Mouse (Mus musculus): ENCODE results near the gene Adora2a. TPM values are rescaled to one million over a fixed set of nuclear protein-coding genes. Genes with fewer than 3 reads are reported as not detected.
"Not testable (repeated sequence)": the region's sequence is repeated elsewhere in the genome, so short reads cannot be mapped to it uniquely, and the experiment has no call there.

Gene Adora2a
- polyA plus RNA-seq (2012; ENCODE audit: insufficient read depth, insufficient read length, missing spikeins) = 3.8 and 5.0 TPM in 2 replicates

DNA sequence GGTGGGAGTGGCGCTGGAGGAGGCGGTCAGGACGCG is at the start of gene Adora2a:
Gene Adora2a, plus strand, starts transcription at position 6 of the 36 bp plus-strand sequence.
- Histone ChIP-seq H3K4me1 (ENCODE audit: control insufficient read depth, insufficient read depth, insufficient read length, low read length) (peaks cover 21% of the 10 kb centered on the region), H3K4me3 (ENCODE audit: insufficient read depth, low read depth, low read length) (peak within 1 kb of the TSS; percentile 92), H3K27ac (replicated peaks; ENCODE audit: low read depth, low read length) (peak within 1 kb of the TSS; percentile 100)

DNA sequence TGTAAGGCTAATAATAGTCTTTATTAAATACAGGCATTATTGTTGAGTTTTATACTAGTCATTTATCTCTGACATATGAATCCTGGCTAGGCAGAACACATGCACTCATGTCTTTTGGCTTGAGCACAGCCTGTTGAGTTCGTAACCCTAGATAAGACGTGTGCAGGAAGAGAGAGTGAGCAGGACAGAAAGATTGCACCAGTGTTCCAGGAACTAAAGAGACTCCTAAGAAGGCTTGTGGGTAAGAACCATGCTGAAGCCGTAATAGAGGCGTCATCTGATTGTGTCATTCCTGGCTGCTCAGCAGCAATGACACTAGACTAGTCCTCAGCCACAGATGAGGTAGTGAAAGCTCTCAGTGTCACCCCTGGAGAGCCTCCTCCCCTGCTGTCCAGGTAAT is 43.7 kb upstream of the Adora2a start:
- Histone ChIP-seq H3K27ac (replicated peaks; ENCODE audit: low read depth, low read length) (no peak overlapping the region), H3K4me3 (ENCODE audit: insufficient read depth, low read depth, low read length) (no peak overlapping the region), H3K4me1 (ENCODE audit: control insufficient read depth, insufficient read depth, insufficient read length, low read length) (no peaks in the 10 kb centered on the region)

DNA sequence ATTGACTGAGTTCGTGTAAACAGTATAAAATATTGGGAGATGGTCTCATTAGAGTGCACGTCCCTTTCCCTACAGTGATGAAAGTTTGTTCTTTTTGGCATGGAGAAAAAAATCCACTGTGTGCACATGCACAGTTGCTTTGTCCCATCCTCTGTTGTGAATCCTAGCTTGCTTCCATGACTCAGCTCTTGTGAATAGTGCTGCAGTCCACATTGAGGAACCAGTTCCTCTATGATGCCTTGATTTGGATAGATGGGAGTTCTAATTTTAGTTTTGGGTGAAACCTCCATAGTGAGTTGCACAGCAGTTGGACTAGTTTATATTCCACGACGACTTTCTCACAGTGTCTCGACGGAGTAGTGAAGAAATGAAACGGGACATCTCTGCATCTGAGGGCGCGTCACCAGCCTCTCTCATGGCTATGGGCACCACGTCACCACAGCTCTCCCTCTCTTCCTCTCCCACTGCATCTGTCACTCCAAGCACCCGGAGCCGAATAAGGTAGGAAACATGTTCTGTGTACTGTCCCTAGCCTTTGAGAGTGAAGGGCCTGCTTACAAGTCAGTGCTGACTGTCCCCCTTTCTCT is 40.2 kb upstream of the Adora2a start:
- Histone ChIP-seq H3K4me3 (ENCODE audit: insufficient read depth, low read depth, low read length) (no peak overlapping the region), H3K4me1 (ENCODE audit: control insufficient read depth, insufficient read depth, insufficient read length, low read length) (no peaks in the 10 kb centered on the region), H3K27ac (replicated peaks; ENCODE audit: low read depth, low read length) (no peak overlapping the region)

DNA sequence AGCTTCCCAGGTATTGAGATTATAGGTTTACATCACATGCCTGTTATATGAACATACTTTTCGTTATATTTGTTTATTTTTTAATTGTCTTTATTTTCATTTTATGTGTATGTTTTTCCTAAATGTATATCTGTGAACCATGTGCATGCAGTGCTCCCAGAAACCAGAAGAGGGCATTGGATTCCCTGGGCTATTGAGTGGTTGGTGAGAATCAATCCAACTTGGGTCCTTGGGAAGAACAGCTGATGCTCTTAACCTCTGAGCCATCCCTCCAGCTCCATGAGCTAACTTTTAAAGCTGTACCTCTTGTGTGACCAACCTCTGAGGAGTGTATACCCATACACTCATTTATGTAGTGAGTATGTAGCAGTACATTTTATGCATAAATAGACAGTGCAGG is 39.2 kb upstream of the Adora2a start:
- Histone ChIP-seq H3K4me3 (ENCODE audit: insufficient read depth, low read depth, low read length) (no peak overlapping the region), H3K27ac (replicated peaks; ENCODE audit: low read depth, low read length) (no peak overlapping the region), H3K4me1 (ENCODE audit: control insufficient read depth, insufficient read depth, insufficient read length, low read length) (no peaks in the 10 kb centered on the region)

DNA sequence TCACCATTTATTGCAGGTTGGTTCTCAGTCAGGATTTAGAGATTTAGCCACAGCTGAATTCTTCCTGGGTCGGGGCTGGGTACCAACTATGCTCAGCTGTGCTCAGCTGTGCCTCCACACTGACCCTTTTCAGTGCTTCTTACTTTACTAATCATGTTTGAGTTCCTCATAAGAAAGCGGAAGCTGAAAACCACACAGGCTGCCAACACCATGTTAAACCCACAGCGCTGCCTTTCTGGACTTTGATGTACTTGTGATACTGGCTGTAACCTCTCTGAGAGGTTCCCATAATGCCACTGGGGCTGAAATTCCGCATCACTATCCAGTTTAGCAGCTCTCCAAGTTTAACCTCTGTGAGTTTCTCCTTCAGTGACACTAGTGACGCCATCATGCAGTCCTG is 34.0 kb upstream of the Adora2a start:
- Histone ChIP-seq H3K27ac (replicated peaks; ENCODE audit: low read depth, low read length) (no peak overlapping the region), H3K4me1 (ENCODE audit: control insufficient read depth, insufficient read depth, insufficient read length, low read length) (no peaks in the 10 kb centered on the region), H3K4me3 (ENCODE audit: insufficient read depth, low read depth, low read length) (no peak overlapping the region)

DNA sequence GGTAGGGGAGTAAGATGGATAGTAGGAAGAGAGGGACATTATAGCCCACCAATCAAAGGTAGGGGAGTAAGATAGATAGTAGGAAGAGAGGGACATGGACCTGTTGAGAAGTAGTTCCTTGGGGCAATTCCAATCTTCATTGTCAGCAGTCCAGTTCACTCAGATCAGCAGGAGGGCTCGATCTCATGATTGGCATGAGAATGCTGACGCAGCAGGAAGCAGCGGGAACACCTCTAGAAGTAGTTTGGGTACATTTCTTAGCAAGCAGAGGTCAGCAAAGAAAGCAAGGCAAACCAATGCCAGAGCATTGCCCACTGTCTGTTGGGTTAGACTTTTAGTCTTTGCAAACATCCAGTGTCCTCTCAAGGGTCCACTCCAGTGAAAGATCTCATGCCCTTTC is 32.9 kb upstream of the Adora2a start:
- no peak overlapping the region for H3K27ac ChIP-seq (replicated peaks; ENCODE audit: low read depth, low read length)
- H3K4me1 ChIP-seq (ENCODE audit: control insufficient read depth, insufficient read depth, insufficient read length, low read length) = peaks cover 3% of the 10 kb centered on the region; the same call in 1 of the 2 replicates
- no peak overlapping the region for H3K4me3 ChIP-seq (ENCODE audit: insufficient read depth, low read depth, low read length)

DNA sequence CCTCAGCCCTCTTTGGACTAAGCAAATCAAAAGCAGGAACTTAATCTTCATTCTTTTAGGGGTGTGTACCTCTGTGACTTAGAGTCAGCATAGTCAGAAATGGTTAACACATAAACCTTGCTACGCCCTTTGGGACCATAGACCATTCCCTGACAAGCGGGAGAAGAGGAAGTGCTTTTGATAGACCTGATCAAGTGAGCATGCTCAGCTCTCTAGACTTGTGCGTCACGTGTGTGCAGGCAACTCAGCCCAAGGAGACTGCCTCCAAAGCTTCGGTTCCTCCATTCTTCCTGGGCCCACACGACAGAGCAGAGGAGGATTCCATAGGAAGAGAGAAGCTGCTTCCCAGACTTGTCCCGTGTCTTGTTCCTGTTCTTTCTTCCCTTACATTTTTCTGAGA is 28.1 kb upstream of the Adora2a start:
- no peak overlapping the region for H3K4me3 ChIP-seq (ENCODE audit: insufficient read depth, low read depth, low read length)
- H3K27ac ChIP-seq (replicated peaks; ENCODE audit: low read depth, low read length) = no peak overlapping the region; the same call in 1 of the 2 replicates
- H3K4me1 ChIP-seq (ENCODE audit: control insufficient read depth, insufficient read depth, insufficient read length, low read length) = peaks cover 10% of the 10 kb centered on the region

DNA sequence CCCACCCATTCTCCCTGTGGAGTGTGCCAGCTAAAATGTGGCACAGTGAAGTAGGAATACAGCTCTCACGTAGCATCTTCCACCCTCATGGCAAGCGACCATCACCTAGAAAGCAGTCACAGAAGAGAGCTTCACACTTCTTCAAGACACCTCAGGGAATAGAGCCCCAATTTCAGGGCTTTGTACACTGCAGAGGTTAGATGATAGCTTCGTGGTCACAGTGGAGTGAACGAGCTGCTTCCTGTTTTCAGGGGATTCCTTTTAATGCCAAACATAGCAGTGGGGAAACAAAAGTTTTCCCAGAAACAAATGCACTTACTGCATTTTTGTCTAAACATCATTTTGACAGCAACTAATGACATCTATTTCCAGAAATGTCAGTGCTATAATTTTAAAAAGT is 27.3 kb upstream of the Adora2a start:
- Histone ChIP-seq H3K4me3 (ENCODE audit: insufficient read depth, low read depth, low read length) (no peak overlapping the region), H3K27ac (replicated peaks; ENCODE audit: low read depth, low read length) (peak overlapping the region; percentile 31; the same call in 1 of the 2 replicates), H3K4me1 (ENCODE audit: control insufficient read depth, insufficient read depth, insufficient read length, low read length) (peaks cover 14% of the 10 kb centered on the region)

DNA sequence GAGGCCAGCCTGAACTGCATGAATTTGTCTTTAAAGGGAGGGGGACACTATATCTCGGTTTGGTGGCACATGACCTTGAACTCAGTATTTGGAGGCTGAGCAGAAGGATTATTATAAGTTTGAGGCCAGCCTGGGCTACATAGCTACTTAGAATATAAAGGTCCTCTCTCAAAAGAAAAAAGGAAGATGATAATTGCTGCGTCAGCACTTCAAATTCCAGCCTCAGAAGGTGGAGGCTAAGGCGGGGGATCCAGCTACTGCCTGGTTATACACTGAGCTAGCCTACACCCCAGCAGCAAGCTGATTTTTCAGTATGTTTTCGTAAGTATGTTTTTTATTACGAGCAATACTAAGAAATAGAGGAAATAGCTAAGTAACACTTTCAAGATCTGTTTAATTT is 26.0 kb upstream of the Adora2a start:
- H3K4me3 ChIP-seq (ENCODE audit: insufficient read depth, low read depth, low read length) = no peak overlapping the region
- 0 out of 2 replicates have a peak overlapping the region, but pooled peaks have one; percentile 9 for H3K27ac ChIP-seq (replicated peaks; ENCODE audit: low read depth, low read length)
- H3K4me1 ChIP-seq (ENCODE audit: control insufficient read depth, insufficient read depth, insufficient read length, low read length) = peaks cover 19% of the 10 kb centered on the region

DNA sequence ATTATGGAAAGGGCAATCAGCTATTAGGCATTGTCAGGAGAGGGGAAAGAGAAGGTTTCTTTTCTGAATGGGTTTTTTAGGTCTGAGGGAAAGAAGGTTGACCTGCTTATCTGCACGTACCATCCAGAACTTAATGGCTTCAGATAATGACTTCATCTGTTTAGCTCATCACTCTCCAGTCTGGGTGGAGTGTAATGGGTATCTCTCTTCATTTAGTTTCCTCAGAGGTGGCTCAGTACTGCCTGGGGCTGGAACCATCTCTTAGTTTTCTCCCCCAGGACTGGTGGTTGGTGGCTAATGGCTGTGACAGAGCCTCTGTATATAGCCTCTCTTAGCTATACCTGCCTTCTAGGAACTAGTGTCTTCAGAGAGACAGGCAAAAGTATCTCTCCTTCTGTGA is 25.3 kb upstream of the Adora2a start:
- Histone ChIP-seq H3K4me1 (ENCODE audit: control insufficient read depth, insufficient read depth, insufficient read length, low read length) (peaks cover 22% of the 10 kb centered on the region), H3K27ac (replicated peaks; ENCODE audit: low read depth, low read length) (no peak overlapping the region; the same call in 1 of the 2 replicates), H3K4me3 (ENCODE audit: insufficient read depth, low read depth, low read length) (no peak overlapping the region)

DNA sequence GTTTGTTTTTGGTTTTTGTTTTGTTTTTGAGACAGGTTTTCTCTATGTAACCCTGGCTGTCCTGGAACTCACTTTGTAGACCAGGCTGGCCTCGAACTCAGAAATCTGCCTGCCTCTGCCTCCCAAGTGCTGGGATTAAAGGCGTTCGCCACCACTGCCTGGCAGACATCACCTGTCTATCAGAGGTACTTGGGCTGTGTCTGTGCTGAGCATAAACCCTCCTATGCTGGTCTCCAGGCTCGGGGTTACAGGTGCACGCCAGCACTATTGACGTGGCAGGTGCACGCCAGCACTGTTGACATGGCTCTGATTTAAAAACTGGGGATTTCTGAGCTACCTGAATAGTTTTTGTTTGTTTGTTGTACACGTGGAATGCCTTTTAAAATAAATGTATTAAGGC is 24.5 kb upstream of the Adora2a start:
- not testable (repeated sequence) for H3K27ac ChIP-seq (replicated peaks; ENCODE audit: low read depth, low read length); H3K4me3 ChIP-seq (ENCODE audit: insufficient read depth, low read depth, low read length)
- peaks cover 22% of the 10 kb centered on the region for H3K4me1 ChIP-seq (ENCODE audit: control insufficient read depth, insufficient read depth, insufficient read length, low read length)

DNA sequence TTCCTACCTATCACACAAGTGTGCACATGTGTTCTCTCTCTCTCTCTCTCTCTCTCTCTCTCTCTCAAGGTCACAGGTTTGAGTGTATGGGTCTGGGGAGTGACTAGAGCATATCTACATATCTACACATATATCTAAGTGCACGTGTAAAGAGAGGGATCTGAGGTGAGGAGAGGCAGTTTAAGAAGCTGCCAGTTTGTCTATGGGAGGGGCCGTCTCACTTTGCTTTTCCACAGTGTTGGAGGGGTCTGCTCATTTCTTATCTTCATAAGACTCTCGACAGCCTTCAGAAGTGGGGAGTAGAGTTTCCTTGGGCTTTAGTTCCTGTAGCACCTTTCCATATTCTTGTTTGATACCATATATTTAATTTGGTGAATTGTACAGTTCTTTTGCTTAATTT is 23.4 kb upstream of the Adora2a start:
- H3K4me3 ChIP-seq (ENCODE audit: insufficient read depth, low read depth, low read length) = no peak overlapping the region
- H3K27ac ChIP-seq (replicated peaks; ENCODE audit: low read depth, low read length) = no peak overlapping the region
- peaks cover 22% of the 10 kb centered on the region for H3K4me1 ChIP-seq (ENCODE audit: control insufficient read depth, insufficient read depth, insufficient read length, low read length)

DNA sequence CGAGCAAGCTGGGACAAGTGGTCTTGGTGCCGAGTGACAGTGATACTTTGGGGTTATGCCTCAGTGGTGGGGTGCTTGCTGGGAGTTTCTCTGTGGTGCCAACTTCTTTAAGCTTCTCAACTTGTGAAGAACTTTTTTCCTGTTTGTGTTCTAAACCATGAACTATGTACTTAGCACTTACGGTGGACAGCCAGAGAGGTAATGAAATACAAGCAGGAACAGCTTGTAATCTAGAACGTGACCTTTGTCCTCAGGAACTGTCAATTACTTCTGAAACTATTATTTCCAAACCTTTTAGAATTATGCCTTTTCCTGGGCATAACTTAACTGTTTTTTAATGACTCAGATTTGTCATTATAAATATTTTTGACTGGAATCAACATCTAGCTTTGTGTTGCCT is 22.3 kb upstream of the Adora2a start:
- peak overlapping the region; percentile 67; the same call in 1 of the 2 replicates for H3K27ac ChIP-seq (replicated peaks; ENCODE audit: low read depth, low read length)
- no peak overlapping the region for H3K4me3 ChIP-seq (ENCODE audit: insufficient read depth, low read depth, low read length)
- peaks cover 20% of the 10 kb centered on the region for H3K4me1 ChIP-seq (ENCODE audit: control insufficient read depth, insufficient read depth, insufficient read length, low read length)

DNA sequence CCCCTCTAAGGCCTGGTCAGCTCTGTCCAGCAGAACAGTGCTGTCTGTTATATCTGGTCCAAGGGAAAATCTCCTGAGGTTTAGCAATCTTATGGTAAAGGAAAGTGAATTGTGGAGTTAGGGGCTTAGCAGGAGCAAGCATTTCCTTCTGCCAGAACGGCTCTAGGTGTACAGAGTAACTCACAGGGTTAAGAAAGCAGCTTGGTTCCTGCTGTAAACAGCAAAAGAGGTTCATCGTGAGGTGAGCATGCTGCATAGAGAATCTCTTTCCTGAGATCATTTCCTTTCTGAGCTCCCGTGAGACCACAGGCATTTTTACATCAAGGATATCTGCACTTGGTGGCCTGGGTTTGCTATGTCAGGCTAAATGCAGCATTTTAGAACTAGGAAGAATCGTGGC is 21.8 kb upstream of the Adora2a start:
- no peak overlapping the region for H3K4me3 ChIP-seq (ENCODE audit: insufficient read depth, low read depth, low read length)
- peaks cover 21% of the 10 kb centered on the region for H3K4me1 ChIP-seq (ENCODE audit: control insufficient read depth, insufficient read depth, insufficient read length, low read length)
- H3K27ac ChIP-seq (replicated peaks; ENCODE audit: low read depth, low read length) = peak overlapping the region; percentile 78

DNA sequence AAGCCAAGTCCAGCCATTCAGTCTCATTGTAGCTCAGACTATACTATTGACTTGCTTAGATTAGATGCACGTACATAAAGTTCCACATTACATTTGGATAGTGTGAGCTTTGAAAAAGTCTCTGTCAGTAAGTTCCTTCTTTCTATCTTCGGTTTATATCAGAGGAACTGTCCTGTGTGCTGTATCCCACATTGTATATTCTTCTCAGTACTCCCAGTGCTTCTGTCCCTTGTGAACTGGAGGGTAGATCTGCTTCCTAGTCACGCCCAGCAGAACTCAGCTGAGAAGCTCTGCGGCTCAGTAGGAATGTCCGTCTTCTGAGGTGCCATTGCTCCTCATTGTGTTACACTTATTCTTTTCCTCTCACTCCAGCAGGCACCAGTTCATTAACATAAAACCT is 18.1 kb upstream of the Adora2a start:
- Histone ChIP-seq H3K27ac (replicated peaks; ENCODE audit: low read depth, low read length) (no peak overlapping the region), H3K4me1 (ENCODE audit: control insufficient read depth, insufficient read depth, insufficient read length, low read length) (peaks cover 27% of the 10 kb centered on the region), H3K4me3 (ENCODE audit: insufficient read depth, low read depth, low read length) (no peak overlapping the region)

DNA sequence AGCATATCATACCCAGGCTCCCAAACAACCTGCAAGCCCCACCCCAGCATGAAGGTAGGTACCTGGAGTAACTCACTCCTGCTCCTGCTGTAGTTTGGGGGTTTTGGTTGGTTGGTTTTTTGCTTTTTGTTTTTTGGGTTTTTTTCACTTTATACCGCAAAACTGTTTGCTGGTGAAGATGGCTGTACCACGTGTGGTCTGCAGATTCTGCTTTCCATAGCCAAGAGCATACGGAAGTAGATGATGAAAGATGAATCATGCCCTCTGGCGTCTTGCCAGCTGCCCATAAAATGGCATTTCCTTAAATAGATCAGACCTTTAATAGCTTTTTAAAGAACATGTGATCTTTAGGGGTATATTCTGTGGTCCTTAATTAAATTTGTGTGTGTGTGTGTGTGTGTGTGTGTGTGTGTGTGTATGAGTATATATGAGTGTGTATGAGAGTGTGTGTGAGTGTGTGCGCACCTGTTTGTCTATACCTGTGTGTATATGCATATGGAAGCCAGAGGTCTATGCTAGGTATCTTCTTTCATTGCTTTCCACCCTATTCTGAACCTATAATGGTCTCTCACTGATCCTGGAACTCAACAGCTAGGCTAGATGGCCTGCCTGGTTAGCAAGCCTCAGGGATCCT is 16.8 kb upstream of the Adora2a start:
- Histone ChIP-seq H3K4me1 (ENCODE audit: control insufficient read depth, insufficient read depth, insufficient read length, low read length) (peaks cover 26% of the 10 kb centered on the region), H3K27ac (replicated peaks; ENCODE audit: low read depth, low read length) (no peak overlapping the region; the same call in 1 of the 2 replicates), H3K4me3 (ENCODE audit: insufficient read depth, low read depth, low read length) (no peak overlapping the region)

Data from brown adipose tissue, adult 24 weeks (tissue).